Mouse (Mus musculus) forelimb bud, embryonic 11.5 days (tissue): ENCODE measurements around the gene Gm11034.

ENCODE experiments used
- DNase-seq: peaks from one replicate; pipeline ENCODE4 v3.0.0-alpha.2; 2012; ENCODE audit warnings: low read depth, low spot score

Gene Gm11034

GRCm38 (mm10) chr8:72213536-72213935 is at the start of gene Gm11034:
TSS of gene Gm11034 (minus strand) at chr8:72213636.
- DNase-seq = no peak

GRCm38 (mm10) chr8:72262756-72263155 is 49.3 kb upstream of the Gm11034 start:
- DNase-seq = no peak

GRCm38 (mm10) chr8:72261872-72262271 is 48.4 kb upstream of the Gm11034 start:
- no peak for DNase-seq

GRCm38 (mm10) chr8:72261431-72261830 is 48.0 kb upstream of the Gm11034 start:
- no peak for DNase-seq

- DNase-seq = peak; percentile 72
Observed at GRCm38 (mm10) chr8:72261019-72261418, 47.6 kb upstream of the Gm11034 start.

- no peak for DNase-seq
Observed at GRCm38 (mm10) chr8:72260585-72260984, 47.1 kb upstream of the Gm11034 start.

GRCm38 (mm10) chr8:72259862-72260261 is 46.4 kb upstream of the Gm11034 start:
- no peak for DNase-seq

- no peak for DNase-seq
Observed at GRCm38 (mm10) chr8:72257902-72258238, 44.4 kb upstream of the Gm11034 start.

GRCm38 (mm10) chr8:72257171-72257901 is 43.9 kb upstream of the Gm11034 start:
- peak; percentile 25 for DNase-seq

- no peak for DNase-seq
Observed at GRCm38 (mm10) chr8:72244610-72245009, 31.2 kb upstream of the Gm11034 start.

- no peak for DNase-seq
Observed at GRCm38 (mm10) chr8:72242226-72242625, 28.8 kb upstream of the Gm11034 start.

GRCm38 (mm10) chr8:72240951-72241350 is 27.5 kb upstream of the Gm11034 start:
- DNase-seq = no peak

- no peak for DNase-seq
Observed at GRCm38 (mm10) chr8:72240403-72240763, 26.9 kb upstream of the Gm11034 start.

GRCm38 (mm10) chr8:72239499-72240402 is 26.3 kb upstream of the Gm11034 start, which contains the start of gene Ap1m1:
TSS of gene Ap1m1 (plus strand) at chr8:72240018.
- peak; percentile 99 for DNase-seq

- no peak for DNase-seq
Observed at GRCm38 (mm10) chr8:72222656-72223055, 9.2 kb upstream of the Gm11034 start.

- no peak for DNase-seq
Observed at GRCm38 (mm10) chr8:72220758-72221157, 7.3 kb upstream of the Gm11034 start.

- DNase-seq = peak; percentile 99
Observed at GRCm38 (mm10) chr8:72219541-72220363, 6.3 kb upstream of the Gm11034 start, which contains the start of gene Fam32a. TSS of gene Fam32a (plus strand) at chr8:72219730.

- no peak for DNase-seq
Observed at GRCm38 (mm10) chr8:72218781-72219540, 5.5 kb upstream of the Gm11034 start.

GRCm38 (mm10) chr8:72215871-72216270 is 2.4 kb upstream of the Gm11034 start:
- DNase-seq = no peak

- peak; percentile 11 for DNase-seq
Observed at GRCm38 (mm10) chr8:72215060-72215459, 1.6 kb upstream of the Gm11034 start.

GRCm38 (mm10) chr8:72212751-72213150 is 685 bp downstream of the Gm11034 start, which contains the start of gene Cib3:
TSS of gene Cib3 (minus strand) at chr8:72212837.
- DNase-seq = no peak
